In genomic region chr4:137628400-137628799, GRCm38 (mm10) we compare ENCODE assay signal across 24 mouse cellular contexts. TPM values are rescaled to one million over a fixed set of nuclear protein-coding genes. Genes with fewer than 3 reads are reported as not detected.
A peak's percentile ranks its signal among the peaks of the same experiment; 100 is the strongest.
DNase-seq lines count a peak whose midpoint lies in the region; ATAC-seq and TF ChIP-seq lines count a peak whose summit lies in the region.
"Had no signal": no experiment of that assay in that cellular context is flagged by ENCODE, and none has a peak within 500 bp of the region (broad histone marks: within the 10 kb centered on the region; RNA-seq: fewer than 3 reads in every experiment).

No protein-coding gene starts in this region.

- peak; percentile 80 for ATAC-seq in frontal cortex, adult (ENCODE audit: low TSS enrichment)
- ATAC-seq in hindbrain, postnatal 0 days, result no peak
- ATAC-seq: forebrain, embryonic 13.5 days; hindbrain, embryonic 16.5 days had no signal

- 82% methylated on average over 6 of the region's 6 CpGs for WGBS in hindbrain, postnatal 0 days

- H3K27ac ChIP-seq in brown adipose tissue, adult 24 weeks (replicated peaks; ENCODE audit: low read depth, low read length), result 0 out of 2 replicates have a peak overlapping the region, but pooled peaks have one; percentile 14
- H3K27ac ChIP-seq in hindbrain, postnatal 0 days, result no peak overlapping the region
- H3K27ac ChIP-seq: embryonic facial prominence, embryonic 12.5 days; forebrain, embryonic 13.5 days; heart, embryonic 10.5 days; hindbrain, embryonic 12.5 days had no signal

- H3K4me3 ChIP-seq in brown adipose tissue, adult 24 weeks (ENCODE audit: insufficient read depth, low read depth, low read length), result no peak overlapping the region
- no peak overlapping the region for H3K4me3 ChIP-seq in hindbrain, postnatal 0 days (ENCODE audit: low read length)
- H3K4me3 ChIP-seq: embryonic facial prominence, embryonic 12.5 days; forebrain, embryonic 13.5 days; heart, embryonic 10.5 days; hindbrain, embryonic 12.5 days had no signal

- H3K36me3 ChIP-seq in hindbrain, postnatal 0 days (ENCODE audit: insufficient read depth, low read length), result peaks cover 50% of the 10 kb centered on the region

- DNase-seq in frontal cortex, postnatal 25 days (ENCODE audit: low spot score in 2 of 2), result no peak
- DNase-seq in right cerebral cortex, adult 18-20 months, result peak; percentile 46
- DNase-seq in right cerebral cortex, postnatal 14 days, result no peak
- DNase-seq in hindbrain, postnatal 0 days (ENCODE audit: low spot score), result no peak
- DNase-seq: adrenal gland, postnatal 14 days; cerebellum, adult 11 months; cerebellum, adult 8-10 months; cerebellum, postnatal 14 days; gastrocnemius, postnatal 10 days; heart, adult 18-20 months; heart, postnatal 10 days; heart, postnatal 4 days had no signal

- peaks cover 8% of the 10 kb centered on the region for H3K4me1 ChIP-seq in brown adipose tissue, adult 24 weeks (ENCODE audit: control insufficient read depth, insufficient read depth, insufficient read length, low read length)
- H3K4me1 ChIP-seq in hindbrain, postnatal 0 days (ENCODE audit: insufficient read depth, low read length), result no peaks in the 10 kb centered on the region
- H3K4me1 ChIP-seq: embryonic facial prominence, embryonic 12.5 days; forebrain, embryonic 13.5 days; hindbrain, embryonic 12.5 days had no signal

- no peaks in the 10 kb centered on the region for H3K27me3 ChIP-seq in hindbrain, postnatal 0 days (ENCODE audit: insufficient read depth, low read length)
- H3K27me3 ChIP-seq: embryonic facial prominence, embryonic 12.5 days; forebrain, embryonic 13.5 days; hindbrain, embryonic 12.5 days had no signal

- no peaks in the 10 kb centered on the region for H3K9me3 ChIP-seq in hindbrain, postnatal 0 days (ENCODE audit: low read length)
- H3K9me3 ChIP-seq: embryonic facial prominence, embryonic 12.5 days; forebrain, embryonic 13.5 days; heart, embryonic 10.5 days; hindbrain, embryonic 12.5 days had no signal

- H3K4me2 ChIP-seq in hindbrain, postnatal 0 days (ENCODE audit: low read depth, low read length), result no peak overlapping the region
- H3K4me2 ChIP-seq: embryonic facial prominence, embryonic 12.5 days; forebrain, embryonic 13.5 days; hindbrain, embryonic 12.5 days had no signal

- TF ChIP-seq CTCF in hindbrain, postnatal 0 days (IDR thresholded peaks at IDR 0.05; ENCODE audit: low read depth), result no peak

- H3K9ac ChIP-seq in hindbrain, postnatal 0 days (replicated peaks; ENCODE audit: low read length), result no peak overlapping the region
- H3K9ac ChIP-seq: embryonic facial prominence, embryonic 12.5 days; forebrain, embryonic 13.5 days; hindbrain, embryonic 12.5 days had no signal

RNA-seq across cellular contexts. Expression of gene Usp48, which starts 34.8 kb away (rescaled TPM):
- 25.2 and 62.5 TPM in 2 replicates for polyA plus RNA-seq in brown adipose tissue, adult 24 weeks (2012; ENCODE audit: insufficient read depth, insufficient read length, missing spikeins)
- total RNA-seq in hindbrain, postnatal 0 days (2014; rRNA removed), result 61.8 and 63.8 TPM in 2 replicates
- 43.9 and 45.6 TPM in 2 replicates for polyA plus RNA-seq in hindbrain, postnatal 0 days (2015; fragmentation: Nextera tagmentation; extraction: Ambion mirVana)

RNA-seq across cellular contexts. Expression of gene Rap1gap, which starts 36.1 kb away (rescaled TPM):
- 27.7 and 29.4 TPM in 2 replicates for polyA plus RNA-seq in brown adipose tissue, adult 24 weeks (2012; ENCODE audit: insufficient read depth, insufficient read length, missing spikeins)
- 277 and 282 TPM in 2 replicates for total RNA-seq in hindbrain, postnatal 0 days (2014; rRNA removed)
- polyA plus RNA-seq in hindbrain, postnatal 0 days (2015; fragmentation: Nextera tagmentation; extraction: Ambion mirVana), result 105 and 110 TPM in 2 replicates

RNA-seq across cellular contexts. Expression of gene Ldlrad2, which starts 54.0 kb away (rescaled TPM):
- polyA plus RNA-seq in brown adipose tissue, adult 24 weeks (2012; ENCODE audit: insufficient read depth, insufficient read length, missing spikeins), result not detected in 2 replicates
- total RNA-seq in hindbrain, postnatal 0 days (2014; rRNA removed), result not detected in 2 replicates
- 0.40 TPM in 1 of 2 replicates, not detected in the other for polyA plus RNA-seq in hindbrain, postnatal 0 days (2015; fragmentation: Nextera tagmentation; extraction: Ambion mirVana)
- total RNA-seq: adrenal gland, postnatal 14 days; common myeloid progenitor, adult 5-6 weeks; ES-E14; gastrocnemius, postnatal 10 days; gastrocnemius, postnatal 4 days; heart, adult 18-20 months; heart, postnatal 10 days; heart, postnatal 4 days had no signal
- polyA plus RNA-seq: embryonic facial prominence, embryonic 12.5 days; forebrain, embryonic 13.5 days; heart, embryonic 10.5 days; heart, embryonic 14.5 days; hindbrain, embryonic 12.5 days; intestine, embryonic 14.5 days had no signal
